Mouse (Mus musculus) activated CD4-positive, CD25-positive, alpha-beta regulatory T cell, adult 9 weeks (primary cell): ENCODE results near the gene Myh14. TPM values are rescaled to one million over a fixed set of nuclear protein-coding genes. Genes with fewer than 3 reads are reported as not detected.

ENCODE experiments used
- polyA plus RNA-seq: library from polyadenylated mRNA; unstranded; fragments of 100-300 nt; shearing (Covaris generic); gene quantifications from one replicate; pipeline ENCODE4 v1.2.1, GENCODE M21; 2017

Myh14 gene
- not detected for polyA plus RNA-seq

GRCm38 (mm10) chr7:44670803-44671202, at the start of gene Myh14:
TSS of gene Myh14 (minus strand) at chr7:44670843.

GRCm38 (mm10) chr7:44708574-44708973, 37.9 kb upstream of the Myh14 start, which contains the start of gene Izumo2:
TSS of gene Izumo2 (plus strand) at chr7:44708742.

GRCm38 (mm10) chr7:44590402-44591347, 80.0 kb downstream of the Myh14 start, which contains the start of gene Kcnc3:
TSS of gene Kcnc3 (plus strand) at chr7:44590664.

GRCm38 (mm10) chr7:44572213-44572701, 98.4 kb downstream of the Myh14 start, which contains the start of gene Napsa:
TSS of gene Napsa (plus strand) at chr7:44572380.

Other genes with a start within 250 kb of the Myh14 start
- not detected for gene Lrrc4b, start 241.8 kb downstream of the Myh14 start, polyA plus RNA-seq
- gene Aspdh, start 205.5 kb downstream of the Myh14 start, polyA plus RNA-seq: not detected
- 128 TPM for gene Josd2, start 202.9 kb downstream of the Myh14 start, polyA plus RNA-seq
- 160 TPM for gene Emc10, start 174.3 kb downstream of the Myh14 start, polyA plus RNA-seq
- gene Fam71e1, start 174.3 kb downstream of the Myh14 start, polyA plus RNA-seq: 2.6 TPM
- not detected for gene Mybpc2, start 146.2 kb downstream of the Myh14 start, polyA plus RNA-seq
- gene Spib, start 138.8 kb downstream of the Myh14 start, polyA plus RNA-seq: 1.8 TPM
- gene Pold1, start 122.0 kb downstream of the Myh14 start, polyA plus RNA-seq: 58.3 TPM
- gene Nr1h2, start 116.9 kb downstream of the Myh14 start, polyA plus RNA-seq: 143 TPM
- 2.2 TPM for gene Napsa, start 98.5 kb downstream of the Myh14 start, polyA plus RNA-seq
- not detected for gene Kcnc3, start 80.2 kb downstream of the Myh14 start, polyA plus RNA-seq
- not detected for gene Izumo2, start 37.9 kb upstream of the Myh14 start, polyA plus RNA-seq
- gene Vrk3, start 77.6 kb upstream of the Myh14 start, polyA plus RNA-seq: 111 TPM
- gene Zfp473, start 80.2 kb upstream of the Myh14 start, polyA plus RNA-seq: 0.57 TPM
- 61.7 TPM for gene Nup62, start 145.2 kb upstream of the Myh14 start, polyA plus RNA-seq
- gene Il4i1, start 145.5 kb upstream of the Myh14 start, polyA plus RNA-seq: 2.9 TPM
- gene Atf5, start 145.8 kb upstream of the Myh14 start, polyA plus RNA-seq: 0.42 TPM
- 17.3 TPM for gene Akt1s1, start 178.1 kb upstream of the Myh14 start, polyA plus RNA-seq
- gene Tbc1d17, start 178.2 kb upstream of the Myh14 start, polyA plus RNA-seq: 97.4 TPM
- gene Pnkp, start 186.3 kb upstream of the Myh14 start, polyA plus RNA-seq: 93.3 TPM
- 9.7 TPM for gene Ptov1, start 198.9 kb upstream of the Myh14 start, polyA plus RNA-seq
- 40.3 TPM for gene Med25, start 221.9 kb upstream of the Myh14 start, polyA plus RNA-seq
- gene Fuz, start 225.2 kb upstream of the Myh14 start, polyA plus RNA-seq: 48.2 TPM